Mouse (Mus musculus) mature B cell (primary cell): Measurements from ENCODE around the gene Il12rb2.

Experiments used
- in situ Hi-C: fragments of 300-500 bp; cut with MboI; formaldehyde crosslinking; loops from 2 replicates; pipeline ENCODE4 v1.14.3; 2019

Il12rb2 gene

DNA sequence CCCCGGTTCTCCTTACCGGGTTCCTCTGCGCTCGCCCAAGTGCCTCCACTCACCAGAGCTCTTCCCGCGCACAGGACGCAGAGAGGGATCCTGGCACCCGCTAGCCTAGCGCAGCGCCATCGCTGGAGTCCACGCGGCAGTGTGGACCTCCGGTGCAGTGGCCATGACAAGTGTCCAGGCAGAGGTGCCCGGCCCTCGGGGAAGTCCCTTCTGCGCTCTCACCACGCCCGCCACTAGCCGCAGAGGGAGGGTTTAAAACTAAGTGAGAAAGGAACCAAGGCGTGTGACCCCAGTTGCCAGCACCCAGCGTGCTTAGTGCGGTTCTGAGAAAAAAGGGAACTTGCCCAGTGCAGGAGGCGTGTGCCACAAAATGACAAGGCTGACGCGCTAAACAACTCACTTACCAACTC is at the start of gene Il12rb2:
TSS of gene Il12rb2 (minus strand) at position 207 of the 410 bp plus-strand sequence.
- in situ Hi-C loops: no loop called here

DNA sequence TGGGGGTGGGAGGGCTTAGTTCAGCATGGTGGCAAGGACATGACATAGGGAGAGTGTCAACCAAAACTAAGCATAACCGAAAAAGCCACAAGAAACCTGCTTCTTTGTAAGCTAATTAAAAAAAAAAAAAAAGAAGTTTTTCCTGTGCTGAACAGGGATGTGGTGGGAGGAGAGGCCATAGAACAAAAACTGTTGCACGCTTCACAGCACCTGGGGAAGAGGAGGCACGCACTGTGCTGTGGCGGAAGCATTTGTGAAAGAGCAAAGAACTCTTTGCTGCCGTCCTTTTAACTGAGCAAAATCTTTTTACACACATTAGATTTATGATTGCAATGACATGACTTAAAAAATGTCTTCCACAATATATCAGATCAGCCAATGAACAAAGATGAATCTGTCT is 45.8 kb upstream of the Il12rb2 start:
- in situ Hi-C loops: no loop called here

DNA sequence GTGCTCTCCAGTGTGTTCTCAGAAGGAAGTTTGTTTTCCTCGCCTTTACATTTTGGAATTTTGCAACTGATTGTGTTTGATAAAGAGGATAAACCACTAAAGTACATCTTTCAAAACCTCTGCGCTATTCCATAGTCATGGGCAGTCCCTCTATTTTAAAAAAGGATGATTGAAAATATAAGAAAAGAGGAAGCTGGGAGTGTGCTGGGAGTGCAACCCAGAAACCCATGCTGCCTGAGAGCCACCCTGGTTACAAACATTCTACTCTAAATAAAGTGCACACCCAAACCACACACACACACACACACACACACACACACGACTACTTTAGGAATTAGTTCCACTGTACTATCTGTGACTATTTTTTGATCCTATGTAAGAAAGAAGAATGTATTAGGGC is 40.6 kb upstream of the Il12rb2 start:
- in situ Hi-C loops: no loop called here

DNA sequence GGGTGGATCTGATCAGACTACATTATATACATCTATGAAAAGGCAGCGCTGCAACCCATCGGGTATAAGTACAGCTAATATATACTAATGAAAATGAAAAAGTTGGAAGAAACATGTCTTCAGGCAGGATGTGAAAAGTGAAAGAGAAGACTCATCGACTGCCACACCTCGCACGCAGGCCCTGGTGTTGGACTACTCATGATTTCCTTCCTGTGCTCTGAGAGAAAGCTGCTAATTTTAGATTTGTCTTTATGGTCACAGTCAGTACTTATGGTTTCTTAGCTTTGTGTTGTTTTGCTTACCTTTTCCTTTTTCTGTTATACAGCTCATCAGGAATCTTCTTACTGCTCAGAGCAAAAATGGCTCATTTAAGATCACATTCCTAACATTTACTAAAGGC is 39.3 kb upstream of the Il12rb2 start:
- in situ Hi-C loops: no loop called here

DNA sequence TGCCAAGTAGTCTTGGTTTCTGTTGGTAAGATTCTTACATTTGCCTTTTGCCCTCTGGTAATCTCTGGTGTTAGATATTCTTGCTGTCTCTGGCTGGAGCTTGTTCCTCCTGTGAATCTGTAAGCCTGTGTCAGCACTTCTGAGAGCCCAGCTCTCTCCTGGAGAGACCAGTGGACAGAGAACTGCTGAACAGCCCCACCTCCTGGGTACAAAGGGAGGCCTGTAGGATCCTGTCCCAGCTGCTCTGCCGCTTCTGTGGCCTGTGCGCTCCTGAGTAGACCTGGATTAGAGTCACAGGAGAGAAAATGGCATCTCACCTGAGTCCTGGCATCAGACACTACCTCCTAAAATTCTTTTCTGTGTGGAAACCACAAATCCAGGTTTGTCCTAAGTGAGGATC is 37.4 kb upstream of the Il12rb2 start:
- in situ Hi-C loops: no loop called here

DNA sequence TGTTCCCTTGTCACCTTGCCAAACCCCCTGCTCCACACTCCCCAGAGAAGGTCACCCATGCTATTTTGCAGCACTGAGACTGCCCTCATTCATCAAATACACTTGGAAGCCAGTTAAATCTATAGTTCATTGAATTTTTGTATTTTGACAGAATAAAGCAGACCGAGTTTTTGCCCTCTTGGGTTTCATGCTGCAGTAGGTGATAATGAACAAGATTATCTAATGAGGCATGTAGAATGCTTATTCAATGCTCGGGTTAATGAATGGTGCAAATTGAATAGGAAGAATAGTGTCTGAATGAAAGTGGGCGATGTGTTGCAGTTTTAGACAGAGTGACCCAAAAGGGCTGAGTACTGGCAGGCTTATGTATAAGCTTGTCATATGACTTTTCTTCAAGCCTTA is 29.3 kb upstream of the Il12rb2 start:
- in situ Hi-C loops: no loop called here

DNA sequence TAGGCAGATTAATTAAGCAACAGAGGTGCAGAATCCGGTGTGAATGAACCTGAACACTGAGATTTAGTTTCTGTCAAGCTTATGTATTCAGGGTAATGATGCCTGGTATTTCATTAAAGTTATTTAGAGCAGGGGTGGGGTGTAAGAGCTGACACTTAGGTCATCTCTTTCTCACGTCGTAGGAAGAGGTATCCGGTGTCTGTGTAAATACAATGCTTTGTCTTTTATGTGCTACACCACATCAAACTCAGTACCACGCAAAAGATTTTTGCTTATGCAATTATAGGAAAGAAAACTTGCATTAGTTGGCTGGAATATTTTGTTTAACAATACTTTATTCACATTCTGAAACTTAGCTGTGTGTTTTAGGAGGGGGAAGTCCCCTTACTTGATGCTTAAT is 23.6 kb upstream of the Il12rb2 start:
- in situ Hi-C loops: no loop called here

DNA sequence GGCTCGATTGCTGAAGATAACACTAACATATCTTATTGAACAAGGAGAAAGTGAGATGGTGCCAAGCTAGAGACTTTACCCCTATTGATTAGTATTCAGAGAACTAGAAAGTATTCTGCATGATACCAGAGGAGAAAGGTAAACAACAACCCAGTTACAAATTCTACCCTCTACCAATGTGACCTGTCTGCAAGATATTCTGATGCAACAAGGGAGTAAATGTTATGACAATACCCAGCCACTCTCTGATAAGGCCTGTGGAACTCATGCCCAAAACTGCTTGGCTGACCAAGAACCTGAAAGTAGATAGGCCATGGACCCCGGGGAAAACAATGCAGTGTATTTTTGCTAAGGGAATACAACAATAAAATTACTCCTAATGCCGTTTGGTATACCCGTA is 10.2 kb downstream of the Il12rb2 start:
- in situ Hi-C loops: no loop called here

DNA sequence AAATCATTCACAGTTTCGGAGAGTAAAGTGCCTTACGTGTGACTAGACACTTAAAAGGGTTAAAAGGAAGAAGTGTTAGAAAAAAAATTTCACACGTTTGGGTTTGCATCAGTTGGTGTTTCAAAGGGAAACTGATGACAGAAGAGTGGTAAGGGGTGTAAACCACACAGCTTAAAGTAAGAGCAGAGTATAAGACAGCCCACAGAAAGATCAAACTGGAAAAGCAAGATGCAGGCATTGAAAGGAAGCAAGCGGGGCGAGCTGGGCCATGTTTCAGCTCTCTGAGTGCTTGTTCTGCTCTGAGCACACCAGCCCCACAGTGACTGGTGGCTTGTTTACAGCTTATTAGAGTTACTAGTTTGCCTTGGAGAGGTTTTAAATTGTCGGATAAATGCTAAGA is 27.9 kb downstream of the Il12rb2 start:
- in situ Hi-C loops: no loop called here

DNA sequence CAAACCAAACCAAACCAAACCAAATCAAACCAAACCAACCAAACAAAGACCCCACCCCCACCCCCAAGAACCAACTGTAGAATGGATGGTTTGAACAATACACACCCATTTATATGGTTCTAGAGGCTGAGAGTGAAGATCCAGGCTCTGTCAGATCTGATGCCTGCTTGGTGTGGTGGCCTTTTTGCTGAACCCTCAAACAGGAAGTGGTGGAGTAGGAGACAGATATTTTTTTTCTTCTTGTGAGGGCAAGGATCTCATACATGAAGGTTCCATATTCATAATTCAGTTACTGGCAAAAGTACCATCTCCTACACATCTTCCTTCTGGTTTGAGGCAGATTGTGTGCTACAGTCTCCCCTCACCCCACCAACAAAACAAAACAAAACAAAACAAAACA is 36.5 kb downstream of the Il12rb2 start:
- in situ Hi-C loops: no loop called here

DNA sequence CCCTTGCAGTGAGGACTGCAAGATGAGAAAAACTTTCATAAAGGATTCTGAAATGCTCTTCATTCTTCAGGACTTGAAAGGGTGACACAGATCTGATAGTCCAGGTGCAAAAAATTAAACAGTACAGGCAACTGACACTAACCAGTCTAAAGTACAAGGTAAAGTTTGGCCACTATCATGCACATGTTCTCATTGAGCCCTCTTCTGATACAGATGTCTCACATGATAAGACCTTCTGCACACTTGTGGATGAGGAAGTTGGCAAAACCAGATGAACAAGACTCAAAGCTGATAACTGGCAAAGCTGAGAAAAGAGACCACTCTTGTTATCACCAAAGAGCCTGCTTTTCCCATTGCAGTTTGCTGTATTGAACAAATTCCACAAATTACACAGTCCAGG is 38.0 kb downstream of the Il12rb2 start:
- in situ Hi-C loops: no loop called here

DNA sequence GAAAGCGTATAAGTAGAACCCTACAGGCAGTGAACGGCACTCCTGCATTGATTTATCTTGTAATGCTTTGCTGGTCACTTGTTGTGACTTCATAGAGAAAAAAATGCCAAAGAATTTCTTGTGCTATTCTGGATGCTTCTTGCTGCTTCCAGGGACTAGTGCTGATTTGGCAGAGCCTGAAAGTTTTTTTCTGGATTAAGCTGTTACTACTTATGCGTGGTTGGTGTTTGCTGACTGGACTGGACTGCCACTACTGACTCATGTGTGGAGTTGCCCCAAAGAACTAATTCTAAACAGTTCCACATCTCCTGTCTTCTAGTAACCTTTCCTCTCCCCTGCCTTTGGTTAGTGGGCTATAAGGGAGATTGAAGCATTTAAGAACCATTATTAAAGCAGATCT is 52.2 kb downstream of the Il12rb2 start:
- in situ Hi-C loops: no loop called here

DNA sequence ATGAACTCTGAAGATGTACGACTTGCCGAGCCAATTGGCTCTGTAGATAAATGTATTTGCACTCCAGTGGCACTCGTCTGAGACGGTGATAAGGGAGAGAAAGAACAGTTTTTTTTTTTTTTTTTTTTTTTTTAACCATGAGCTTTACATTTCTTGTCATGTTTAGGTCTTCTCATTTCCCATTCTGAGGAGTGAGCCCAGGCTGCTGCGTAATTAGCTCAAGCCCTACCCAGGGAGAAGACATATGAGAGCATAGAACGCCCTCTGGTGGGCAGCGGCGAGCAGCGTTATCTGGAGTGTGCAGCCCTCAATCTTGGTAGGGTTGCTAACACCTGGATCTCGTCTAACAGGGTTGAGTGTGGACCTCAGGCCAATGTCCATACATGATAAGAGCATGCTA is 57.5 kb downstream of the Il12rb2 start:
- in situ Hi-C loops: no loop called here

DNA sequence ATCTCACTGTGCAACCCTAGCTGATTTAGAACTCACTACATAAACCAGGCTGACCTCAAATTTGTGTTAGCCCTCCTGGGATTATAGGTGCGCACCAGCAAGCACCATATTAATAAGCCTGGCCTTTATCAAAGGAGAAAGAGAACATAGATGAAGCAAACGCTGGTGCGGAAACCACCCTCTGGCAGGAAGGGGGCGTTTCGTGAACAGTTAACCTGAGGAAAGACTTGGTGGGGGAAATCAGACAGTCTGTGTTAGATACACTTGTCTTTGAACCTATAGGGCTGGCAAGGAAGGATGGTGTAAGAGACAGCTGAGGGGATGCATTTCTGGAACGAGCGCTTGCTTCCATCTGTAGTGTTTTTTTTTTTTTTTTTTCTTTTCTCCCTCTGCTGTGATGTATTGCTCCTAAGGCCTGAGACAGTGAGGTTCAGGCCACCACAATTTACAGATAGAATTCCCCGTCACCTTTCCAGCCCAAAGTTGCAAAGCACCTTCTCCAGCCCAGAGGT is 58.1 kb downstream of the Il12rb2 start:
- in situ Hi-C loops: no loop called here

DNA sequence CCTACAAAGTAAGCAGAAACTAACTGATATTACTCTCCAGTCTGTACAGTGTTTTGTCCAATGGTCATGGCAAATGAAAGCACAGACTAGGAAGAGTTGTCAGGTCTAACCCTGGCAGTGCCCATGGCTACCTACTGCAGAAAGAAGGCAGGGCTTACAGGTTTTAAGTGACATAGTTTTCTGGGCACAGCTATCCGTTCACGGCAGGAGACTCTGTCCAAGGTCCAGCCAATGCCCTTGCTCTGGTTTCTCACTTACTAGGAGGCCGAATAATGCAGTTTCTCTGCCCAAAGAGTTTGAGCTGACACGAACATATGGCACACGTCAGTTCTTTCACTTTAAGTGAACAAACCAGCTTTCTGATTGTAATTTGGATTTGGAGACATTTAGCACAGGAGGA is 58.9 kb downstream of the Il12rb2 start:
- in situ Hi-C loops: no loop called here

DNA sequence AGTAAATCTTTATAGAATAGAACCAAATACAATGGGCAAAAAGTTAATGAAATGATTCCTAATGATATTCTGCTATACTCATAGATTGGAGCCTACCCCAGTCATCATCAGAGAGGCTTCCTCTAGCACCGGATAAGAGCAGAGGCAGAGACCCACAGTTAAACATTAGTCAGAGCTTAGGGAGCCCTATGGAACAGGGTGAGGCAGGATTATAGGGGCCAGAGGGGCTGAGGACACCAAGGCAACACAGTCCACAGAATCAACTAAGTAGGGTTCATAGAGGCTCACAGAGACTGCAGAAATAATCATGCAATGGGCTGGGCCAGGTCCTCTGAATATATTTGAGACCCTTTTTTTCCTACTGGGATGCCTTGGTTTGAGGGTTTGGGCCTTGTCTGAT is 61.3 kb downstream of the Il12rb2 start:
- in situ Hi-C loops: no loop called here

DNA sequence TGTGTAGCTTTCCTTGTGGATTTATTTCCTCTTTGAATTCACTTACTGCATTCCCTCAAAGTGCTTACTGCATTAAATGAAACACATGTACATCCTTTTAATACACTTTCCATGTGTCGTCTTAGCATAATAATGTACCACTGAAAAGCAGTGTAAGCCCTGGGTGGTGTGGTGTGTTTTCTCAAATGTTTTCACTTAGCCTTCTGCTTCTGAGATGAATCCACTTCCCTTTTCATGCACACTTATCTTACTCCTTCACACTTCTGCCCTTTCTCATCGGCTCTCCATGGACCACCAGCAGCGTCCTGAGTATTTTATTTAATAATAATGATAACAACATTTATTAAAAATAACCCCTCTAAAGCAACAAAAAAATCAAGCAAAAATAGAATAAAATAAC is 66.2 kb downstream of the Il12rb2 start:
- in situ Hi-C loops: no loop called here

DNA sequence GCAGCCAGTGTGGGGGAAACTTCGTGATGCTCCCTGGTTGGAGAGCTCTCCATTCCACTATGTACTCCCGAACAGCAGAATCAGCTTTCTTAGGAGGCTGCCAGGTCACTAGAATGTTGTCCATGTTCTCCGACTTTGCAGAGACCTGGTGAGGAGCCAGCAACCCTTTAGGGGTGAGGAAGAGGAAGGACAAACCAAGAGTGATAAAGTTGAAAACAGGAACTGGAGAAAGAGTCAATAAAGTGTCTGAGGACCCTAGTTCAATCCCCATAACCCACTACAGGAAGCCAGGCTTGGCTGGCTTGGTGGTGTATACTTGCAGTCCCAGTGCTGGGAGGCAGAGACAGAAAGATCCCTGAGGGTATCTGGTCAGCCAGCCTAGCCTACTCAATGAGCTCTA is 67.0 kb downstream of the Il12rb2 start:
- in situ Hi-C loops: no loop called here

DNA sequence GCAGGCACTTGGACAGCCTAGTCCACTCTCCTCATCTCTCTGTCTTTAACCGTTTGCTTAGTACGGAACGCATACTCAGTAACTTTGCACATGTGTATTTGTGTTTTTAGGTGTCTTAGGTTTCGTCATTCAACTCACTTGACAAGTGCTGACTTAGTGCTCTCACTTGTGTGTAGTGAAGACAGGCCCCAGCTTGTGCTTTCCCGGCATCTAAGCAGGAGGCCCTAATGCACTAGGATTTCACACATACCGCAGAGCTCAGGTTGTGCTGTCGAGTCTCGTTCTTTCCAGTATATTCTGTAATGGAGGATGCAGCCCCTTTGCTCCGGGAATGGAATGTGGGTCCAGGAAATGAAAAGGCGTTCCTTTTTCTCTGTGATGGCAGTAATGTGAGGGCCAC is 72.8 kb downstream of the Il12rb2 start:
- in situ Hi-C loops: no loop called here

DNA sequence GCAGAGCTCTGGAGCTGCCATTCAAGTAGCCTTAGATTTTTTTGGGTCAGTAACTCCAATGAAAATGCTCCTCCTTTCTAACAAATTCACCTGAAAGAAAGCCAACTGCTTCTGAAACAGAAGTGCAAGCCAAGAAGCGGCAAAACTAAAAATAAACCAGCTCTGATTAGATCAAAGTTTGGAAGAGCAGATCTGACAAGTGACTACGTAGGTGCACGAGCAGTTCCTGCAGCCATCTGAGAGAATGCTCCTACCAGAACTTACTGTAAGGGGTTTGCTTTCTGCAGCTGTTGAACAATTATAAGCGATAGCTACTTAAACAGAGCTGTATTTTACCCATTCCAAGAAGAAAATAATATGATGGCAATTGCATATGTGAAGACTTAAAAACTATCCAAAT is 73.5 kb downstream of the Il12rb2 start:
- in situ Hi-C loops: no loop called here

DNA sequence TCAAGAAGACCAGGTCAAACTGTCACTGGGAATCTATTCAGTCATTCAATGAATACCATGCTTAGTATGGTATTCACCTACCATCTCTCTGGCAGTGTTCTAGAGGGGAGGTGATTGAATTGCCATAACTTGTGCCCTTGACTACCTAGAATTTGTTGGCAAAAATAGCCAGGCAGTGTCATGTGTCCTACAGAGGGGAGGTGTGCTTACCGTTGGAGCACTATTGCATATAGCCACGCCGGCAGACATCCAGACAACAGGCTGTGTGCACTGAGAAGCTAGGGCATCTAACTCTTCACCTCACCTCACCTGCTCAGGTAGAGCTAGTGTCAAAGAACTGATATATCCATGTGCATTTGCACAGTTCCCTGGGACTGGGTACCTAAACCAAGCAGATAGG is 74.8 kb downstream of the Il12rb2 start:
- in situ Hi-C loops: no loop called here

DNA sequence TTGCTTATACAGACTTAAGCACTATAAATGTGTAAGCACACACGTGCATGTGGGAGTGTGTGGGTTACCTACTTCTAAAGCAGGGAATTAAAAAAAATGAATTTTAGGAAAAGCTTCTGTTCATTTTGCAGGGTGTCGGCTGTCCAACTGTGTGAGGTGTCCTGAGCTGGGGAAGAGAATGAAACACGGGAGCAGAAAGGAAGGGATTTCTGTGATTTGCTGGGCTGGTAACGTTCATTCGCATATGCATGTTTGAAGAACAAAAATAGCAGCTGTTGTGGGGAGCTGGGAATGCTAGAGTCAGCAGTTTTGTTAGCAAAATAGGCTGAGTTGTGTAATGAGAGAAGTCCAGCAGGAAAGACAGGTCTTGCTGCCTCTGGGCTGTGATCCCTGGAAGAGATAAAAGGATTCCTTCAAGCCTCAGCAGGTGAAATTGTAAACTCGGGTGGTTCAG is 75.3 kb downstream of the Il12rb2 start:
- in situ Hi-C loops: no loop called here

DNA sequence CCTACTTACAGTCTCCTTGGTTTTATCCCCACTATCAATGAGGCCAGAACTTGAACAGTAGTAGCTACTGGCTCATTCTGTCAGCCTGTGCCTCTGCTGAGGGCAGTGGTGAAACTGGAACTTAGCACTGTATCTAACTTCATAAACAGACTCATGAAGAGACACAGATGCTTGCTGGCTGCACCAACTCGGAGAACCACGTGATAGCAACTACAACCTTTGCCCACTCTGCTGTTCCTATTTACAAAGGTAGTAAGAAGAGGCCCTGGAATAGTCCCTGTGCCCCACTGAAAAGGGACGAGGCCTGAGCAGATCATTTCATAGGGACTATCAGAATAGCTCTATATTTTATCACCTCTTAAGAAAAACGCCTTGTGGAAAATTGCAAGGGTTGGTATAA is 75.7 kb downstream of the Il12rb2 start:
- in situ Hi-C loops: no loop called here

DNA sequence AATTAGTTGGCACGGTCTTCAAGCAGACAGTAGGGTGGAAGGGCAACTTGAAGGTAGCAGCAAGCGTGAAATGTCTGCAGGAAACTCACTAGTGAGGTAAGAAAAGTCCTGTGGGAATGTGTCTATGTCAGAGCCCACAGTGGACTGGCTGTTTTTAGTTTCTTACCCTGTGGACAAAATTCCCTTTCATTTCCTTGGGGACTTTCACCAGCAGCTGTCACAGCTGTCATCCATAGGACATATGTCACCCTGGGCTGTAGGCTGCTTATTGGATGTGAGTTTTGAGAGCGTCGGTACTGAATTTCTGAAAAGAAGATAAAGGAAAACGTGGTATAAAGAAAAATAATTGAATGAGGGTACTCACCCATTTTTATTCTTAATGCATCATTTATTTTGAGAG is 77.2 kb downstream of the Il12rb2 start:
- in situ Hi-C loops: no loop called here

DNA sequence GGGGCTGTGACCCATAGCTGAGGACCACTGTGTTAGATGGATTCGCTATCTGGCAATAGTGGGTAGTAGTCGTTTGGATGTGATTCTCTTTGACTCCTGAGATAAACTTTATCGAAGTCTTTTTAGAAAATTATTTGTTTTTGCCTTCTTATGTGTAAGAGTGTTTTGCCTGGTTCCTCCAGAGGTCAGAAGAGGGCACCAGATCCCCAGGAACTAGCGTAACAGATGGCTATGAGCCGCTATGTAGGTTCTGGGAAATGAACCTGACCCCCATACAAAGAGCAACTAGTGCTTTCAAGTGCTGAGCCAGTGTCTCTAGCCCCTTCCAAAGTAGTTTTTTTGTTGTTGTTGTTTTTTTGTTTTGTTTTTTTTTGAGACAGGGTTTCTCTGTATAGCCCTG is 79.9 kb downstream of the Il12rb2 start:
- in situ Hi-C loops: no loop called here
